Mouse (Mus musculus) gastrocnemius, postnatal 4 days (tissue): ENCODE data around the gene Fosl2. TPM values are rescaled to one million over a fixed set of nuclear protein-coding genes. Genes with fewer than 3 reads are reported as not detected.

Experiments used
- DNase-seq, 2 experiments: peaks; one replicate each; pipeline ENCODE4 v3.0.0; 2021 to 2022; ENCODE audit warnings: low spot score in 2 of 2, mixed read lengths in 2 of 2
- long read RNA-seq, 2 experiments: library from polyadenylated mRNA; stranded (forward); transcript quantifications; one replicate each; pipeline ENCODE4 v2.0.0; 2021
- total RNA-seq, 2 experiments: library from RNA; stranded (reverse); gene quantifications; 2 replicates each; pipeline ENCODE4 v1.2.3; 2021

The Fosl2 gene
- 10 to 100 TPM; 23.2 to 33.3 TPM for total RNA-seq
- long read RNA-seq, experiment 1, full-length matches to known transcripts, result 4 of 7 reads
- long read RNA-seq, experiment 1, partial matches to known transcripts, result 0 of 7 reads
- long read RNA-seq, experiment 1, other reads (novel, unspliced or antisense), result 3 of 7 reads
- long read RNA-seq, experiment 2, full-length matches to known transcripts, result 7 of 12 reads
- long read RNA-seq, experiment 2, partial matches to known transcripts, result 0 of 12 reads
- long read RNA-seq, experiment 2, other reads (novel, unspliced or antisense), result 5 of 12 reads

DNA sequence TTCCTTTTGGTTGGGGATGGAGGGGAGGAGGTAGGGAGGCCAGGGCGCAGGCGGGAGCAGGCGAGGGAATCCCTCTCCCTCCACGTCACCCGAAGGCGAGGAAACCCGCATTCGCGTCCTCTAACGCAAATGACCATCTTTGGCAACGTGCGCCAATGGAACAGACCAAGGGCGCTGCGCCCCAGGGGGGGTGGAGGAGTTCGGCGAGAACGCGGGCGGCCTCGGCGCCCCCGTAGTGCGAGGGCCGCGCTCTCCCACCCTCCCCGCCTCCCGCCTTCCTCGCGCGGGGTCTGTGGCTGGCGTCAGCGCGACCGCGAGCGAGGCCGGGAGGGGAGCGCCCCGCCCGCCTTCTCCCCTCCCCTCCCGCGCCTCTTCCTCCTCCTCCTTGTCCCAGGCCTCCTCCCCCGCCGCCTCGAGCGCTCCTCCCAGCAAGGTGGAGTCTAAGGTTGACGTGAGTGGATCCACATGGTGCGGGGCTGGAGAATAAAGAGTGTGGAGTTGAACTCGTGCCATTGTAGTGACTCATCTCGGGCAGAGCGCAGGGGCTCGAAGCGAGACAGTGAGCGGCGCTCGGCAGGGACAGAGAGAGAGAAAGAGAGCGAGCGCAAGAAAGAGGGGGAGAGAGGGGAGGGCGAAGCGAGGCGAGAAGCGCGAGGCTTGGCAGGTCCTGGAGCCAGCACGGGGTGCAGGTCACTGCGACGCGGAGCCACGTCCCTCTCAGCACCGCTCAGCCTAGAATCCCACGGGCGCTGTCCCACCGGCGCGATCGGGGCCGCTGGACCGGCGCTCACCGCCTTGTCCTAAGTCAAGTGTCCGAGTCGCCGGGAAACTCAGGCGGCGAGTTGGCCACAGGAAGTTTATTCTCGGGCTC lies at the start of gene Fosl2:
Gene Fosl2, plus strand, starts transcription at position 466 of the 871 bp plus-strand sequence.
- peak; percentile 85 to 94 for DNase-seq

DNA sequence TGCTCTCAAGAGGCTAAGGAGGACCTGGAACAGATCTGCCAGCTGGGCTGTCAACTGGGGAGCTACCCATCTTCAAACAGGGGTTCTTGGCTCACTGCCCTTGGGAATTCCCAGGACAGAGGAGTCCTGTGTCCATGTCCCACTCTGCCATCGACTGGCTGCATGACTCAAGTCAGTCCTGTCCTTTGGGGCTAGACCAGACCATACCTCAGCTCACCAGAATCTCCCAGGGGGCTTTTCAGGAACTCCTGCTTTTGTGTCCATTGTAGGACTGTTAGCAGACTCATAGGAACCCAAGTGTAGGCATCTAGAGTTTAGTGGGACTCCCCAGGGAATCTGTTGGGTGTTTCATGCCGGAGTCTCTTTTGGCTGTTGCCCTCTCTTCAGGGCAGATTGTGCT lies 49.6 kb upstream of the Fosl2 start:
- no peak for DNase-seq

DNA sequence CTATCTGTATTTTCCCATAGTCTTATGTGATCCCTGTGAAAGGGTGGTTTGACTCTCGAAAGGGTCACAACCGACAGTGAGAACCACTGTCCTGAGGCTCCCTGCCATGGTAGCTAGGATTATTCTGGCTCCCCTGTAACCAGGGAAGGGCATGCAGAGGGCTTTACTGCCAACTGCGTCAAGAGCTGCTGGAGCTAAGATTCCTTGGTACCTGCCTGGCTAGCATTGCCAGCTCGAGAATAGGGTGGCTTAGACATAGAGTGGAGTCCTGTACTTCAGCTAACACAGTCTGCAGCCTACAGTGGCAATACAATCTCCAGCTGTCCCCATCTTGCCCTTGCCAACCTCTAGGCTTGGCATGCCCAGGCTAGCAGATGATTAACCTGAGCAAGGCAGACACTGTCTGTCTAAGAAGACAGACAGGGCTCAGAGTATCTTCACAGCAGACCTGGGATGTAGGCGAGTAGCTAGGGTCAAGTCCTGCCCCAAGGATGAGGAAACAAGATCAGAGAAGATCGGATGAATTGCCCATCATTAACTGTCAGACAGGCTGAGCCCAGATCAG lies 49.0 kb upstream of the Fosl2 start:
- DNase-seq, result no peak

DNA sequence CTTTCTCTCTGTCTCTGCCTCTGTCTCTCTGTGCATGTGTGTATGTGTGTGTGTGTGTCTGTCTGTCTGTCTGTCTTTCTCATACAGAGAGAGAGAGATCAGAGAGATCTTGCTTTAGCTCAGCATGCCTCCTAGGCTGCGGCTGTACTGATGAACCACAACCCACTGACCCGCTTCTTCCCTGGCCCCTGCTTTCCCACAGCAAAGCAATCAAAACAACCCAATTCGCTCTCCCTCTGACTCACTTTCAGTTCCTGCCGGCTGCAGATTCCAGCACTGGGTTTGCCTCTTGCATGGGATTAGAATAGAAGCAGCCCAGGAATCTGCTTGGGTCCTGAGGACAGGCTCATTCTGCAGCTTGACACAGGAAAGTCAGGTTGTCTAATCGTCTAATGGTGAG lies 46.1 kb upstream of the Fosl2 start:
- DNase-seq, result no peak

DNA sequence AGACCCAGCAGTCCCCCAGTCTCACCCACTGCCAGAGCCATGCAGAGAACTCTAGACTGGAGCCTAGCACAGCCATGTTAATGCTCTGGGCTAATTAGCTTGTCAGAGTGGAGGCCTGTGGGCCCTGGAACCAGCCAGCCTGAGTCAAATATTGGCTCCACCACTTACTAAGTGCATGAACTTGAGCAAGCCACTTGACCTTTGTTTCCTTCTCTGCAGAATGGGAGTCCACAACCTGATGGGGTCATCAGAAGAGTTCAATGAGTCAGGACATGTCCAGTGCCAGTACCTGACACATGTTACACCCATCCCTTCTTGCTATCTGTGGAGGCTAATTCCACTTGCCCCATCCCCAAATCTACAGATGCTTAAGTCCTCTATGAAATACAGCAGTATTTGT lies 43.3 kb upstream of the Fosl2 start:
- DNase-seq, result no peak

DNA sequence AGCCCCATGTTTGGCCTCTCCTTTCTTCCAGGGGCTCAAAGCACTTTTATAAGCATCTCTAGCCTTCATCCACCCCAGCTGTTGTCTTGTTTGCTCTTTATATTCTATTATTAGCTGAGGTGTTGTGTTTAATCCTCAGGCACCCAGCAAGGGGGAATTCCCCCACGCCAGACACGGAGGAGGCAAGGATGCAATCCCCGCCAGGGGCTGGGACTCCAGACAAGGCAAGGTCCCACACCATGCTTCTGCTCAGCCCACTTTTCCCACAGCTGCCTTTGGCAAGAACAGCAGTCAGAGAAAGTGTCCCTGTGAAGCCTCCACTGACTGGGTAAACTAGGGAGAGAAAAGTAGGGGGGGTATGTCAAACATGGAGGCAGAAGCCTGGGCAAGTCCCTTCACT lies 36.9 kb upstream of the Fosl2 start:
- no peak for DNase-seq

DNA sequence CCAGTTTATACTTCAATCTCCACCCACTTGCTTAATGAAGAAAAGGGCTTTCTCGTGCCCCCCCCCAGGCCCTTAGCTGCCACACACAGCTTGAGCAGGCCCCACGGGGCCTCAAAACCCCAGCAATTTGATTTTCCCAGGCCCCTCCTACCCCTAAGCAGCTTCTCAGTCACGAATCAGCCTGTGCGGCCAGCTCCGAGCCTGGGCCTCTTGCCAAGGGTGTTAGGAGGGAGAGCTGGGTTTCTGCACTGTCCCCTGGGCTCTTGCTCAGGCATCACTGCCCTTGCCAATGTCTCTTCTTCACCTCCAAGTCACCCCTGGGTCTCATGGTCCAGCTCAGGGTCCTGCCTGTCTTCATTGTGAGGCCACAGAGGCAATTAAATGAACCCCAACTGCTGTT lies 33.1 kb upstream of the Fosl2 start:
- DNase-seq, result peak; percentile 57 to 83

DNA sequence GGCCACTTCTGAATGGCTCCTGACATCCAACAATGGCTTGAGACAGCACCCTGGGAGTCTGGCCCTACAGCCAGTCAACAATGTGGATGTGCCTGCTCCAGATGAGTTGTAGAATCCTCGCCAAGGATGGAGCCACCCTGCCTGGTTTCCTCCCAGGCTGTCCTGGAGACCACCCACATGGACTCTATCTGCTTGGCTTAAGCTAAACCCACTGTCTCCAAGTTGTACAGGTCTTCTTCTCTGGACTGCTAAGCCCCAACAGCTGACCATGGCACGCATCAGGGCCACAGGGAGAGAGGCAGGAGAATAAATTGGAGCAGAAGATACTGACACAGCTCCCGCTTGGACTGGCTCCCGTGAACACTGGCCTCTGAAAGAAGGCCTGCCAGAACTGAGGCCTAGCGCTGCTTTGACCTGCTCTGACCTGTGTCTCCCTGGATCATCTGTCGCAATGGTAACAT lies 32.6 kb upstream of the Fosl2 start:
- peak in 1 of 2 experiments; percentile 62 for DNase-seq

DNA sequence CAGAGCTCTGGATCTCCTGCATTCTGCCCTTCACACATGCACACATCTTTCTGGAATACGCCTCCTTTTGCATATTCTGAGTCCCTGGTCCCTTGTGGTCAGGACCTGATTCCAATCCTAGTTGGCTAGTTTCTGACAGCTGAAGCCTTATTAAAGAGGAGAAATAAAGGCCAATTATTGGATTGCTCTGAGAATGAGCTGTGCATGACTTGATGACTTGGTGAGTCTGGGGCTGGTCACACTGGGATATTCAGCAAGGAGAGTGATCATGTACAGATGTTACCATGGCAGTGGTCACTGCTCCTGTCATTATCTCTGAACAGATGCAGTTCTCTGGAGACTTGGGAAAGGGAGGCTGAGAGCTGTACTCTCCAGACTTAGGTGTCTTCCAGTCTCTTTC lies 32.1 kb upstream of the Fosl2 start:
- DNase-seq, result no peak

DNA sequence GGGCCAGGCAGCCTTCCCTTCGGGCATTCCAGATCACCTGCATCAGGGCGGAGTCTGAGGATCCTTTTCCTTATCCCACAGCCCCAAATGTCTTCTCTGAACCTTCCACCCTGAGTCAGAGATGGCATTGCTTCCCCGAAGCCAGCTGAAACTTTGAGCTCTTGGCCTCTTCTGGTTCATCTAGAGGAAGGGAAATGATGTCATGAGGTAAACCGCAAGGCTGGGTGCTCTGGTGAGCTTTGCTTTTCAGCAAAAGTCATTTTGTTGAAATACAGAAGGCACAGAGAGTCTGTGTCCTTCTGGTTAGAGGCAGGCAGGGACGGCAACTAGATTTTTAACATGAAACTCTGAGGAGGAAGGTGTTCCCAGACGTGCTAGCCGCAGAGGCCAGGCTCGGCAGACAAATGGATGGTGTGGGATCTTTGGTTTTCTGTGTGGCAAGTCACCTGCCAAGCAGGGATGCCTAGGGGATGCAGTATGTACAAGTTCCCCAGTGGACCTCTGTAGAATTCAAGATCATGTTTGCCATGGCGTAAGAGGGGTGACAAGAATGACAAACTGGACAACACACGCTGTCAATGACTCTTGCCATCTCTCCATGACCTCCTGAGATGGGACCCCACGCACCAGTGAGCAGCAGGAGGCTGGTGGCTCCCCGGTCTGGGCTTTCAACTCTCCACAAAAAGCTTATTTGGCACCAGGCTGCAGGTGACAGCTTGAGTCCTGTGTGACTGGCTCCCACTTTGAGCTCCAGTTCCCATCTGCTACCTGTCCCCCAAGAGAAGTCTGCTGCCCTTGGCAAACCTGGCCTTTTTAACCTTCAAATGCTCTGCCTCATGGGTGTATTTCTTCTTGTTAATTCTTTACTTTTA lies 31.2 kb upstream of the Fosl2 start:
- DNase-seq, result no peak

DNA sequence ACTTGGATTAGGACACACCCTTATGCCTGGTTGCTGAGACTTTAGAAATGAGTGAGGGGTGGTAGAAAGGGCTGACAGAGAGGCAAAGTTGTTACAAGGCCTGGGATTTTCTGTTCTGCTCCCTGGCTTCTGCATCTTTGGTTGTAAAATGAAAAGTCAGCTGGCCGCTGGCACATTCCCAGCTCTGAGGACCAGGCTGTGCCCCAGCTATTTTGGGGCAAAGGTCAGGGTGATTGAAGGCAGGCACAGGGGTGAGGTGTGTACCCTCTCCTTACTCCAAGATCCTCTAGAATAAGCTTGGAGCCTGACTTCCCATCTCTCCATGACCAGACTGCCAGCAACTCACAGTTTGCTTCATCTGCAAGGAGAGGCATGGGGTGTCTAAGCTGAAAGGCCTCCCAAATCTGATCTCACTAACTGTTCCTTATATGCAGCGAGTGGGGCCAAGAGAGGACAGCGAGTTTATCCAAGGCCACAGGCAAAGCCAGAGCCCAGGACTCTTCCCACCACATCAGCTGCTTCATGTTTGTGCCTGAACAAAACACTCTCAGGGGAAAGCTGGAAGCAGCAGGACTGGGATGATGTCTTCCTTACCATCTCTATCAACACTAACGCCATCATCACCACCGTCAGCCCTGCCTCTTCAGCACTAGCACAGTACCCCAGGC lies 29.0 kb upstream of the Fosl2 start:
- peak in 1 of 2 experiments; percentile 41 for DNase-seq

DNA sequence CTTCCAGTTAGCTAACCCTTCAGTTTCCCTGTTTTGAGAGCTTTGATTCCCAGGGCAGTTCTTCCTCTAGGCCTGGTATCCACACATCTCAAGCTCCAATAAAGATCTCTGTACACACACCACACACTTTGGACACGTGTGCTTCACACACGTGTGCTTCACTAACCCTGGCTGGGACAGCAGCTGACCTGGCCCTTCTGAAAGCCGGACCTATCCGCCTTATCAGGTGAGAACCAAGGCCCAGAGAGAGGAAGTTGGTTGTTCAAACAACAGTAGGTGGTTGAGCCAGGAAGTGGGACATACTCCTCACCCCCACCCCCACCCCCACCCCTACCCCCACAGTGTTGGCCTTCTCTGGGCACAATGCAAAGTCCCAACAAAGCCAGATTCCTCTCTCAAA lies 24.9 kb upstream of the Fosl2 start:
- DNase-seq, result no peak

DNA sequence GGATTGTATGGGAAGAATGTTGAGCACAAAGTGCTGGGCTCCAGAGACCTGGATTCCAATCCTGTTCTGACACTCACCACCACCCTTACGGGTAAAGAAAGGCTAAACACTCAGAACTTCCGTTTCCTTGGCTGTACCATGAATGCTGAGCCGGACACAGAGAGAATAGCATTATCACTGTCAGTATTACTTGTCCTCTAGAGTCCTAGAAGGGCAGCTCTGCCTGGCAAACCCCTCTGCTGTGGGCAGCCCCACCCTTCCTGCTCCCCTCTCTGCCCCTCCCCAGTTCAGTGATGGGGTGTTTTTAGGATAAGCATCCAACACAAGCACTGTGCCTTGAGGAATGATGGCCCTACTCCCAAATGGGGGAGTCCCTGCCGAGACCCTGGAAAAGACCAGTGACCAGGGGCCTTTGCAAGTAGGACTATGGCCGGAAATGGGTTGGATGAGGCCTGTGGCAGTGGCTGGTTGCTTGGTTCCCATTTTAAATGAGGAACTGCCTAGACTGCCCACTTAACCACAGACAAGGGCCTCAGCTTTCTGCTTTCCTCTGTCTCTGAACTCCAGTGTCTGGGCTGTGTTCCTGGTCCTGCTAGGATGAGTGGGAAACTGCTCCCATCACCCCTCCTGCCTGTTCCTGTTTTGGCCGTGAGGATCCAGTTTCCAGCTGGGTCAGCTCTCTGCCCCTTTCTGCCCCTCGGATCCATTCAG lies 23.2 kb upstream of the Fosl2 start:
- no peak for DNase-seq

DNA sequence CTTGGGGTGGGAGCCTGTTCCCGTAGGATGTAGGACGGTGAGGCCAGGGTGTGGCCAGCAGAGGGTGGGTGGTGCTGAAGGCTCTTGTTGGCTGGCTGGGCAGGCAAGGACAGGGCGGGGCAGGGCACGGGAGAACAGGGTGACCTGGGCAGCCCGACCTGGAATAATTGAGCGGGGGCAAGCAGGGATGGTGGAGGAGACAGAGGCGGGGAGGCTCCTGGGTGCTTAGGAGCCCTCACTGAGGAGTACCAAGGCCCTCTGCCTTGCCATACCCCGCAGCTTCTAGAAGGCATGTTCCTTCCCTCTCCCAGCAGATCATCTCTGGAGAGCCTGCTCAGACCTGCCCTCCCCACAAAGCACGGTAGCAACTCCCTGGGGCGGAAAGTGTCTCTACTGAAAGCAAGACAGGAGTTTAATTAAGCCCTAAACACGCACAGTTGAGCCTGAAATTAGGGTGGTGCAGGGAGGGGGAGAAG lies 14.7 kb upstream of the Fosl2 start:
- no peak for DNase-seq

DNA sequence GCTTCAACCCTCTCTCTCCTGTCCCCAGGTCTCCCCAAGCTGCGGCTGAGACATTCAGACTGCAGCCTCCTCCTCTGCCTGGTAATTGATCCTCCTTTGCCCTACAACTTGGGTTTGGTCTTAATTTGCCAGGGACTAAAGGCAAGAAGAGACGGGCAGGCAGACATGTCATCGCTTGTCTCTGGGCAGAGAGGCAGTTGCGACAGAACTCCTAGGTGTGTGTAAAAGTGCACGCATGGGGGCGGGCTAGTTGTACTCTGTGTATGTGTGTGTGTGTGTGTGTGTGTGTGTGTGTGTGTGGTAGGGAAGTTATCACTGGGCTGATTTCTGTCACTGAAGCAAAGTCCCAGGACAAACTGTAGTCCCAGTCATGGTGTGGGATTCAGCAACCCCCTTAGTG lies 13.7 kb upstream of the Fosl2 start:
- no peak for DNase-seq

DNA sequence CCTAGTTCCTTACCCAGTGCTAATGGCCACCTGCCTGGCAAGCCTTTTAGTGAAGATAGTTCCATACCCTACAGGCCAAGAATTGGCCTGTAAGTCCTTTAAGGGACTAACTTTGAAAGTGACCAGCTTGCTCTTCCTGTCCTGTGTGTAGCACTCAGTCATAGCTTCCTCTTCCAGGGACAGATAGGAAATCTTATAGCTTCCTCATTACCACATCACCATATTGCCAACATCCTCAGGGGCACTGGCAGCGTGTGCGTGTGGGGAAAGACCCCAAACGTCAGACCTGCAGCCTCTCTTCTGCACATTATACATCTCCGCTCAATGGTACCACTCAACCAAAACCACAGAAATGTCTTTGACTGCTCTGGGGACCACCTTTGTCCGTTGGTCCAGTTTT lies 13.2 kb upstream of the Fosl2 start:
- DNase-seq, result no peak

DNA sequence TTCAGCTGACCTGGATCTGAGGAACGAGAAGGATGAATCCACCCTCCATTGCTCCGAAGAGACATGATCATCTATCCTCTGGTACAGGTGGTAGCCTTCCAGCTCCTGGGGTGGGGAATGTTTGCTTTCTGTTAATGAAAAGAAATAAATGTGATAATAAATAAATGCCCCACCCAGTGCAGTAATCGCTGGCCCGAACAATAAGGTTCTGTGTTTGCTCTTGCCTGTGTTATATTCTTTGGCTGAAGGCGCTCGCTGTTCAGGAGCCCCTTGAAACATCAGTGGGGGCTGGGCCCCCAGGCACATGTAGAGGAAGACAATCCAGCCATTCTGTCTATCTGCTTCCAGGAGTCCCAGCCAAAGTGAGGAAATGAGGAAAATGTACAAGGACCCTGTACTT lies 10.6 kb upstream of the Fosl2 start:
- no peak for DNase-seq

DNA sequence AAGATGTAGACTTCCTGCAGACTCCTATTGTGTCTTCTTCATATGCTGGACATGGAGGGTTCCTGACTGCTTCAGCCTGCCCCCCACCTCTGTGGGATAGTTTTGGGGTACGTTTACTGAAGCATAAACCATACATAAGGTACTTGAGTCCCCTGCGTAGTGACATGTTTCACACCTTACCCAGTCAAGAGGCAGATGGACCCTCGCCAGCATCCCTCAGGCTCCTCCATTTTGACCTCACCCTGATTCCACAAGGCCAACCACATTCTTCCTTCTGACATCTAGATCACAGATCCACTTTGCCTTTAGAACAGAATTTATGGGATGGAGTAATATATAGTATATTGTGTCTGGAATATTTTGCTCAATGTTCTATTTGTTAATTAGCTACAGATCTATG lies 8.4 kb upstream of the Fosl2 start:
- DNase-seq, result no peak

DNA sequence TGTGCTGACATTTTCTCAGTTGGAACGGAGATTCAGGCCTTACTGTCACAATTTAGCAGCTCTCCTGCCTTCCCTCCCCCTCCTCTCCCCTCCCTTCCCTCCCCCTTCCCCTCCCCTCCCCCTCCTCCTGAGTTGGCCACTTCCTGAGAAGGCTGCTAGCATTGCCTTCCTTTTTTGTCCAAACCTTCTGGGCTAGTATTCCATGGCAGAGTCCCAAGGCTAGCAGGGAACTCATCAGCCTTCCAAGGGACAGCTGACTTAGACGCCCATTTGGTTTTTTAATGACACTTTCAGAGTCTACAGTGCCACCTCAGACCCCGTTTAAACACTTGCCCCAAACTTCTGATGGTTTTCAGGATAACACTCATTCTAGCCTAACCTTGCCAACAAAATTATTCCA lies 7.7 kb upstream of the Fosl2 start:
- DNase-seq, result no peak

DNA sequence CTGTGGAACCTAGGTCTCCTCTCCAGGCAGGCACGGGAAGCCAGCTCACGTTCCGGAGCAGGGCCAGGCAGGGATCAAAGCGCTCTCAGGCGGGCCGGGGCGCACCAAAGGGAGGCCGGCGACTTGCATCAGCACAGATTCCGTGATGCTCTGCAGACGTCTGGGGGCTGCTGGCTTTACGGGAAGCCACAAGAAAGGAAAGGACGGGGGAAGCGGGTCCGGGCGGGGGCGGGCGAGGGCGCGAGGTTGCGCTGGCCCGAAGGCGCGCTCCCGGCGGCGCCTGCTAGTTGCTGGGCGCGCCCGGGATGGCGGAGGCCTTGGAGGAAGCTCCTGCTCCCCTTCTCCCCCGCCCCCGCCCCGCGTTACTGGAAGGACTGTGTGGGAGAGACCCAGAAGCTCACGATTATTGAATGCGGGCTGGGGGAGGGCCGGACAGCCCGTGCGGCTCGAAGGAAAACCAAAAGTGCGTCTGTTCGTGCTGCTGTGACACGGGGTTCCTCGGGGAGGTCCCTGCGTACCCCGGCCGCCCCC lies 2.6 kb upstream of the Fosl2 start:
- DNase-seq, result peak; percentile 57 to 75
